Mouse (Mus musculus) liver, embryonic 14.5 days (tissue): ENCODE results near the gene Nfia. TPM values are rescaled to one million over a fixed set of nuclear protein-coding genes. Genes with fewer than 3 reads are reported as not detected.

Experiments
- ATAC-seq: fragments of 200-750 bp; cut with Nextera tagmentation; 2 replicates; pipeline ENCODE4 v1.8.0; 2017; ENCODE audit warnings: moderate number of reproducible peaks, mild to moderate bottlenecking, moderate library complexity; ENCODE audit not compliant: insufficient read depth
- DNase-seq, 3 experiments: peaks; one replicate each; pipeline ENCODE4 v3.0.0-alpha.2; 2012 to 2013; ENCODE audit warnings: low read depth in 3 of 3, low spot score in 3 of 3
- H3K27ac ChIP-seq: fragments of 300-500 bp; sonication (generic); 2 replicates; pipeline ENCODE4 v1.5.1; 2014; ENCODE audit warnings: moderate library complexity, mild to moderate bottlenecking, control low read depth, inconsistent platforms
- H3K27me3 ChIP-seq: fragments of 300-500 bp; sonication (generic); 2 replicates; pipeline ENCODE4 v1.6.1; 2014; ENCODE audit warnings: mild to moderate bottlenecking, low read length, moderate library complexity; ENCODE audit not compliant: control insufficient read depth, insufficient read depth
- H3K36me3 ChIP-seq: fragments of 300-500 bp; sonication (generic); replicated peaks from 2 replicates; pipeline ENCODE4 v1.6.1; 2014; ENCODE audit warnings: low read depth; ENCODE audit not compliant: control insufficient read depth, insufficient read depth
- H3K4me1 ChIP-seq, 2 experiments: fragments of 200-500 bp in 1 of 2; fragments of 300-500 bp in 1 of 2; sonication (generic) in 1 of 2; replicated peaks; 2 replicates each; pipeline ENCODE4 v1.6.1; 2012 to 2014; ENCODE audit warnings: antibody characterized with exemption in 1 of 2, inconsistent platforms in 1 of 2, low read length in 1 of 2; ENCODE audit not compliant: control insufficient read depth in 2 of 2, insufficient read depth in 2 of 2
- H3K4me2 ChIP-seq: fragments of 300-500 bp; sonication (generic); 2 replicates; pipeline ENCODE4 v1.6.1; 2014; ENCODE audit warnings: low read depth, mild to moderate bottlenecking, control low read depth, moderate library complexity
- H3K4me3 ChIP-seq, 2 experiments: fragments of 200-500 bp in 1 of 2; fragments of 300-500 bp in 1 of 2; sonication (generic) in 1 of 2; 2 replicates each; pipeline ENCODE4 v1.5.1; 2012 to 2014; ENCODE audit warnings: low read depth in 2 of 2, low read length in 2 of 2, mild to moderate bottlenecking in 2 of 2, control low read depth in 1 of 2, inconsistent platforms in 1 of 2, moderate library complexity in 1 of 2; ENCODE audit not compliant: insufficient read depth in 1 of 2
- H3K9ac ChIP-seq: fragments of 300-500 bp; sonication (generic); replicated peaks from 2 replicates; pipeline ENCODE4 v1.6.1; 2014; ENCODE audit warnings: mild to moderate bottlenecking, control low read depth, moderate library complexity
- H3K9me3 ChIP-seq: fragments of 300-500 bp; sonication (generic); 2 replicates; pipeline ENCODE4 v1.6.1; 2016; ENCODE audit warnings: low read length, mixed read lengths; ENCODE audit not compliant: control insufficient read depth
- CTCF ChIP-seq: IDR thresholded peaks from 2 replicates; pipeline ENCODE4 v1.5.1; 2016; ENCODE audit warnings: antibody characterized with exemption, low read depth, control low read depth
- EP300 ChIP-seq: IDR thresholded peaks from 2 replicates; pipeline ENCODE4 v1.6.1; 2016; ENCODE audit warnings: antibody characterized with exemption, low read depth
- WGBS: fragments of 180-500 bp; shearing (Covaris S2); extraction: QIAGEN DNeasy Blood & Tissue Kit; methylation state at CpG from one replicate; pipeline ENCODE4 v1.1.7; 2014; ENCODE audit not compliant: insufficient replicate concordance; 5-methylcytosine and 5-hydroxymethylcytosine counted together
- polyA plus RNA-seq, 2 experiments: library from polyadenylated mRNA; depleted of rRNA in 1 of 2; stranded (reverse) in 1 of 2; unstranded in 1 of 2; fragments of >200 nt; fragmentation: Nextera tagmentation in 1 of 2; extraction: Ambion mirVana in 1 of 2; gene quantifications; 2 replicates each; pipeline versions ENCODE4 v1.2.1 to v1.2.3; 2012 to 2014

Nfia gene
- polyA plus RNA-seq, 2 experiments, result 1.0 to 2.6 TPM

GRCm38 (mm10) chr4:97912560-97912959, 140.0 kb downstream of the Nfia start:
- no peak for ATAC-seq
- DNase-seq, result no peak
- Histone ChIP-seq H3K4me1 (no peaks in the 10 kb centered on the region; a peak in 1 of 4 replicates), H3K4me3 (no peak overlapping the region), H3K4me2 (no peak overlapping the region), H3K9ac (no peak overlapping the region), H3K27me3 (no peaks in the 10 kb centered on the region), H3K36me3 (no peaks in the 10 kb centered on the region), H3K27ac (no peak overlapping the region), H3K9me3 (no peaks in the 10 kb centered on the region)
- WGBS, result 83% methylated on average over 11 of the region's 11 CpGs
- no peak for TF ChIP-seq CTCF
- TF ChIP-seq EP300, result no peak

GRCm38 (mm10) chr4:97914348-97914747, 141.8 kb downstream of the Nfia start:
- 65% methylated on average over 2 of the region's 2 CpGs for WGBS

GRCm38 (mm10) chr4:97914761-97915160, 142.2 kb downstream of the Nfia start:
- H3K4me3 ChIP-seq, result no peak overlapping the region
- H3K9ac ChIP-seq, result no peak overlapping the region
- H3K27me3 ChIP-seq, result no peaks in the 10 kb centered on the region
- no peaks in the 10 kb centered on the region for H3K36me3 ChIP-seq
- H3K27ac ChIP-seq, result no peak overlapping the region
- no peaks in the 10 kb centered on the region for H3K9me3 ChIP-seq
- no peak for TF ChIP-seq CTCF
- ATAC-seq, result no peak
- no peaks in the 10 kb centered on the region for H3K4me1 ChIP-seq
- 72% methylated on average over 5 of the region's 5 CpGs for WGBS
- no peak for DNase-seq
- H3K4me2 ChIP-seq, result no peak overlapping the region

More at GRCm38 (mm10) chr4:97914348-97914747, 141.8 kb downstream of the Nfia start:
- Histone ChIP-seq H3K4me3 (no peak overlapping the region), H3K36me3 (no peaks in the 10 kb centered on the region), H3K9ac (no peak overlapping the region), H3K4me1 (no peaks in the 10 kb centered on the region), H3K27ac (no peak overlapping the region), H3K27me3 (no peaks in the 10 kb centered on the region), H3K4me2 (no peak overlapping the region), H3K9me3 (no peaks in the 10 kb centered on the region)
- DNase-seq (no peak), ATAC-seq (no peak)
- no peak for TF ChIP-seq EP300
- TF ChIP-seq CTCF, result no peak

GRCm38 (mm10) chr4:97917568-97917967, 145.0 kb downstream of the Nfia start:
- no peak overlapping the region for H3K4me2 ChIP-seq
- no peaks in the 10 kb centered on the region for H3K9me3 ChIP-seq
- no peaks in the 10 kb centered on the region for H3K36me3 ChIP-seq
- 75% methylated on average over 6 of the region's 6 CpGs for WGBS
- ATAC-seq (no peak), DNase-seq (no peak)
- H3K27me3 ChIP-seq, result no peaks in the 10 kb centered on the region
- H3K4me1 ChIP-seq, result peaks cover 0 to 6% of the 10 kb centered on the region in 2 experiments; a peak in 1 of 4 replicates
- no peak overlapping the region for H3K4me3 ChIP-seq
- no peak overlapping the region for H3K9ac ChIP-seq
- H3K27ac ChIP-seq, result no peak overlapping the region
- TF ChIP-seq CTCF (no peak), EP300 (no peak)

- H3K27me3 ChIP-seq, result no peaks in the 10 kb centered on the region
- no peak overlapping the region for H3K4me2 ChIP-seq
- no peak for DNase-seq
- H3K4me1 ChIP-seq, result peaks cover 0 to 9% of the 10 kb centered on the region in 2 experiments; a peak in 2 of 4 replicates
- H3K36me3 ChIP-seq, result no peaks in the 10 kb centered on the region
- whole genome bisulfite sequencing, result 54% methylated on average over 3 of the region's 3 CpGs
- no peak overlapping the region for H3K4me3 ChIP-seq
- TF ChIP-seq CTCF (peak; percentile 7; the same call in 1 of the 2 replicates), EP300 (no peak)
- no peak overlapping the region for H3K9ac ChIP-seq
- ATAC-seq, result no peak
- no peak overlapping the region for H3K27ac ChIP-seq
- no peaks in the 10 kb centered on the region for H3K9me3 ChIP-seq
Observed at GRCm38 (mm10) chr4:97918675-97919074, 146.1 kb downstream of the Nfia start.
